Mouse (Mus musculus) liver, adult 2 months (tissue): Measurements from ENCODE around the gene Rhox12. TPM values are rescaled to one million over a fixed set of nuclear protein-coding genes. Genes with fewer than 3 reads are reported as not detected.

ENCODE experiments used
- DNase-seq: peaks from one replicate; pipeline ENCODE4 v3.0.0-alpha.2; 2011; ENCODE audit warnings: low read depth, low spot score; ENCODE audit errors: extremely low read depth
- H3K27ac ChIP-seq: fragments of 200-500 bp; replicated peaks from 2 replicates; pipeline ENCODE4 v1.5.1; 2012; ENCODE audit warnings: low read depth, mild to moderate bottlenecking, control low read depth, inconsistent platforms, low read length; ENCODE audit not compliant: insufficient read depth
- H3K27me3 ChIP-seq: fragments of 200-500 bp; 2 replicates; pipeline ENCODE4 v1.6.1; 2012; ENCODE audit warnings: mild to moderate bottlenecking, moderate library complexity, low read length, inconsistent platforms; ENCODE audit not compliant: control insufficient read depth, insufficient read depth
- H3K36me3 ChIP-seq: fragments of 200-500 bp; 2 replicates; pipeline ENCODE4 v1.6.1; 2012; ENCODE audit warnings: low read length, inconsistent platforms; ENCODE audit not compliant: control insufficient read depth, insufficient read depth
- H3K4me1 ChIP-seq: fragments of 200-500 bp; 2 replicates; pipeline ENCODE4 v1.6.1; 2011; ENCODE audit warnings: low read length; ENCODE audit not compliant: control insufficient read depth, insufficient read depth
- H3K4me3 ChIP-seq: fragments of 200-500 bp; 2 replicates; pipeline ENCODE4 v1.5.1; 2011; ENCODE audit warnings: low read depth, mild to moderate bottlenecking, control low read depth, low read length, moderate library complexity; ENCODE audit not compliant: insufficient read depth
- H3K79me2 ChIP-seq: fragments of 200-500 bp; 2 replicates; pipeline ENCODE4 v1.6.1; 2012; ENCODE audit warnings: inconsistent platforms, mild to moderate bottlenecking, low read length, moderate library complexity; ENCODE audit not compliant: control insufficient read depth, insufficient read depth
- H3K9ac ChIP-seq: fragments of 200-500 bp; 2 replicates; pipeline ENCODE4 v1.6.1; 2012; ENCODE audit warnings: low read depth, mild to moderate bottlenecking, control low read depth, inconsistent platforms, low read length
- CTCF ChIP-seq: fragments of 200-500 bp; IDR thresholded peaks from 2 replicates; pipeline ENCODE4 v1.5.1; 2011; ENCODE audit warnings: low read depth, low read length, control low read depth
- POLR2A ChIP-seq: fragments of 200-500 bp; IDR thresholded peaks from 2 replicates; pipeline ENCODE4 v1.6.1; 2011; ENCODE audit warnings: low read length, control low read depth; ENCODE audit not compliant: insufficient read depth; ENCODE audit errors: extremely low read depth
- WGBS: fragments of 180-500 bp; shearing (Covaris S2); methylation state at CpG from one replicate; pipeline ENCODE4 v1.1.7; 2018; 5-methylcytosine and 5-hydroxymethylcytosine counted together
- polyA plus RNA-seq: library from polyadenylated mRNA; depleted of rRNA; stranded (reverse); fragments of >200 nt; gene quantifications from 2 replicates; pipeline ENCODE4 v1.2.3, GENCODE M21; 2012; rRNA removed
- total RNA-seq: library from RNA; depleted of rRNA; stranded (reverse); fragments of >200 nt; gene quantifications from 2 replicates; pipeline ENCODE4 v1.2.3, GENCODE M21; 2014; rRNA removed

Gene Rhox12
- total and polyA plus RNA-seq, 2 experiments = not detected

DNA sequence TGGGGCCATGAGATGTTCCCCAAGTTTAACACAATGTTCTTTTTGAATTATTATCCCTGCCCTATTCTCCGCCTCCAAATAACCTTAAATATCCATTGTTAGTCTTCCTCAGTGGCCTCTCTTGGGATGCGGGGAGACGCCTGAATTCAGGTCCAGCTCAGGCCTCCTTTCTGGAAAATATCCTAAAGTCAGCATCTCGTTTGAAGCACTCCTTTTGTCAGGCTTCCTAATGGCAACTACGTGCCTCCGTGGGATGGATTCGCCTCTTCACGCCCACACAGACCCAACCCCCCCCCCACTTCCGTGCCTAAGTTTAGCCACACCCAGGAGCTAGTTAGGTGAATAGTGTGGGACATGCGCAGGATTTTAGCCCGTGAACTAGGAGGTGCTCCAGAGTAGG is 44.5 kb downstream of the Rhox12 start, which contains the start of gene Rhox10:
Gene Rhox10, plus strand, starts transcription at position 301 of the 400 bp plus-strand sequence.
- no peak for DNase-seq
- no peak within 1 kb of the TSS for H3K4me3 ChIP-seq
- H3K79me2 ChIP-seq = no peaks in the 10 kb centered on the region
- WGBS = 85% methylated on average over 11 of the region's 11 CpGs
- no peak for TF ChIP-seq POLR2A
- no peak for TF ChIP-seq CTCF
- no peaks in the 10 kb centered on the region for H3K36me3 ChIP-seq
- no peak within 1 kb of the TSS for H3K9ac ChIP-seq
- no peaks in the 10 kb centered on the region for H3K27me3 ChIP-seq
- no peaks in the 10 kb centered on the region for H3K4me1 ChIP-seq
- H3K27ac ChIP-seq = no peak within 1 kb of the TSS

DNA sequence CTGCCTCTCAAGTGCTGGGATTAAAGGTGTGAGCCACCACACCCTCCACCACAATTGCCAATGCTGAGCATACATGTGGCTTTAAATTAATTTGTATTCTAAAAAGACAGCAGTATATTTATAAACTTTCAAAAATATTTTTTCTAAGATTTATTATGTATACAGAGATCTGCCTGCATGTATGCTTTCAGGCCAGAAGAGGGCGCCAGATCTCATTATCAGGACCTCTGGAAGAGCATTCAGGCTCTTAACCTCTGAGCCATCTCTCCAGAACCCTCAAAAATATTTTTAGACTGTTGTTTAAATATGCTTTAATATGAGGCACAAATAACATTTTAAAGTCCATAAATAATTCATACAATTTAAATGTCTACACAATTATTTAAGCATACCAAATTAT is 49.2 kb downstream of the Rhox12 start:
- DNase-seq = peak; percentile 7
- Histone ChIP-seq H3K79me2 (no peaks in the 10 kb centered on the region), H3K4me1 (no peaks in the 10 kb centered on the region), H3K27ac (no peak overlapping the region), H3K36me3 (no peaks in the 10 kb centered on the region), H3K27me3 (no peaks in the 10 kb centered on the region), H3K9ac (no peak overlapping the region), H3K4me3 (no peak overlapping the region)
- WGBS = 5% methylated on average over 1 of the region's 1 CpGs
- TF ChIP-seq POLR2A = no peak
- peak; percentile 29; the same call in 1 of the 2 replicates for TF ChIP-seq CTCF

Other genes starting within 250 kb of the Rhox12 start
- gene Rhox8, start 232.0 kb downstream of the Rhox12 start, total RNA-seq = not detected in 2 replicates
- not detected in 2 replicates for gene Rhox8, start 232.0 kb downstream of the Rhox12 start, polyA plus RNA-seq
- not detected in 2 replicates for gene Rhox7b, start 213.7 kb downstream of the Rhox12 start, total RNA-seq
- not detected in 2 replicates for gene Rhox7b, start 213.7 kb downstream of the Rhox12 start, polyA plus RNA-seq
- not detected in 2 replicates for gene Rhox9, start 209.1 kb downstream of the Rhox12 start, total RNA-seq
- gene Rhox9, start 209.1 kb downstream of the Rhox12 start, polyA plus RNA-seq = not detected in 2 replicates
- gene Btg1-ps1, start 92.1 kb downstream of the Rhox12 start, total RNA-seq = not detected in 2 replicates
- not detected in 2 replicates for gene Btg1-ps1, start 92.1 kb downstream of the Rhox12 start, polyA plus RNA-seq
- not detected in 2 replicates for gene Btg1-ps2, start 67.8 kb downstream of the Rhox12 start, total RNA-seq
- gene Btg1-ps2, start 67.8 kb downstream of the Rhox12 start, polyA plus RNA-seq = not detected in 2 replicates
- gene Rhox10, start 44.4 kb downstream of the Rhox12 start, total RNA-seq = not detected in 2 replicates
- gene Rhox10, start 44.4 kb downstream of the Rhox12 start, polyA plus RNA-seq = not detected in 2 replicates
- gene Rhox11, start 25.8 kb downstream of the Rhox12 start, total RNA-seq = not detected in 2 replicates
- gene Rhox11, start 25.8 kb downstream of the Rhox12 start, polyA plus RNA-seq = not detected in 2 replicates
- not detected in 2 replicates for gene Rhox13, start 10.3 kb upstream of the Rhox12 start, total RNA-seq
- gene Rhox13, start 10.3 kb upstream of the Rhox12 start, polyA plus RNA-seq = not detected in 2 replicates
- gene Zbtb33, start 78.9 kb upstream of the Rhox12 start, total RNA-seq = 15.8 and 17.6 TPM in 2 replicates
- 2.4 and 2.8 TPM in 2 replicates for gene Zbtb33, start 78.9 kb upstream of the Rhox12 start, polyA plus RNA-seq
- gene Tmem255a, start 141.5 kb upstream of the Rhox12 start, total RNA-seq = under 0.01 and 0.20 TPM in 2 replicates
- gene Tmem255a, start 141.5 kb upstream of the Rhox12 start, polyA plus RNA-seq = not detected in 2 replicates
- not detected in 2 replicates for gene Atp1b4, start 205.3 kb upstream of the Rhox12 start, total RNA-seq
- gene Atp1b4, start 205.3 kb upstream of the Rhox12 start, polyA plus RNA-seq = not detected in 2 replicates